Mouse (Mus musculus) monocyte, adult 2 months (primary cell): Measurements from ENCODE around the gene Fads6.

Experiments
- DNase-seq, 2 experiments: peaks; one replicate each; pipeline ENCODE4 v3.0.0; 2022; ENCODE audit warnings: low spot score in 2 of 2, low read depth in 1 of 2

Fads6 gene

GRCm38 (mm10) chr11:115276780-115277603, 20.5 kb downstream of the Fads6 start, which contains the start of gene Fdxr:
TSS of gene Fdxr (minus strand) at chr11:115277050.
- DNase-seq = peak; percentile 98 to 99

- DNase-seq = no peak
These were observed 21.5 kb downstream of the Fads6 start for GRCm38 (mm10) chr11:115275954-115276353.

DNA sequence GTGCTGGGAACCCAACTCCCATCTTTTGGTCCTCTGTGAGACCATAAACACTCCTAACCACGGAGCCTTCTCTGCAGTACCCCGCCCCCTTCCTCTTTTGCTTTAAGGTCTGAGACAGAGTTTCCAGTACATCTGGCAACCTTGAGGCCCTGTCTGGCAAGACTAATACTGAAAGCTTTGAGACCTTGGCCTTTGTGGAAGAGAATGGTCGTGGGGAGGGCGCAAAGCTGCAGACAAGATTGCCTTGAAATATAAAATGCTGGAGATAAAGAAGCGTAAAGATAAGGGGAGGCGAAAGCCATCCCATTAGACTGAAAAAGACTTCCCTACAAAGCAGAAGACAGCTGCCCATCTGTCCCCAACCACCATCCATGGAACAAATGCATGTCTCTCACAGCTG, 22.0 kb downstream of the Fads6 start:
- no peak for DNase-seq

DNA sequence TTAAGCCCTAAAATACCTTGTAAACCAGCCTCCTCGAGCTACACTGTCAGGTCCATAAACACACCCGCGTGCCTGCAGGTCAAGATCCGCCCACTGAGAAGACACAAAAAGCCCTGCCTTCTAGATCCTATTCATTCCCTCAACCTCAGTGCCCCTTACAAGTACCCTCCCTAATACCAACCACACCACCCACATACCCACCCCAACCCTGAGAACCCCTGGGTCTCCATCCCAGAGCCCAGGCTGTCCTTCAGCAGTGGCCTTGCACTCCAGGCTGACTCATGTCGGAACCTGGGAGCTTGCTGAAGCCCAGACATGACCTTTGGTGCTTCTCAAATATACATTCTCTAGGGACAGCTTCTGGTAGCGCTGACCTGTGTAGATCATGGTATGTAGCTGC, 22.7 kb downstream of the Fads6 start:
- DNase-seq = no peak

GRCm38 (mm10) chr11:115274178-115274577, 23.3 kb downstream of the Fads6 start:
- DNase-seq = no peak

DNA sequence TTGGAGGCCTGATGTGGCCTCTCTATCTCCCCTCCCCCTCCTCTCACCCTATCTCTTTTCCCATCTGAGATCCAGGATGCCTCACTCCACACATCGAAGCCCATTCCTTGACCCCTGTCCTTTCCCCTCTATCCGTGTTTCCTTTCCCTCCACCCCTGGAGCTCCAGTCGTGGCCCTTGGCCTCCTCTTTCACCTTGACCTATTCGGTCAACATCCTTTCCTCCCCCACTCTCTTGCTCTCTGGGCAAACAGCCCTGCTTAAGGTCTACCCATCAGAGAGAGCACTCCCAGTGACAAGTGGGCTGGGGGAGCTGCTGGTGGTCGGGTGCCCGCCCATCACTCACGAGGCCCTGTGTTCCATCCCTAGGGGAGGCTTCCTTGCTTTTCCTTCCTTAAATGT, 23.7 kb downstream of the Fads6 start:
- DNase-seq = no peak

- DNase-seq = no peak
These were observed 24.5 kb downstream of the Fads6 start for GRCm38 (mm10) chr11:115272894-115273498.

- no peak for DNase-seq
These were observed 26.0 kb downstream of the Fads6 start for GRCm38 (mm10) chr11:115271481-115271880.

- no peak for DNase-seq
These were observed 26.4 kb downstream of the Fads6 start for GRCm38 (mm10) chr11:115271052-115271451.

DNA sequence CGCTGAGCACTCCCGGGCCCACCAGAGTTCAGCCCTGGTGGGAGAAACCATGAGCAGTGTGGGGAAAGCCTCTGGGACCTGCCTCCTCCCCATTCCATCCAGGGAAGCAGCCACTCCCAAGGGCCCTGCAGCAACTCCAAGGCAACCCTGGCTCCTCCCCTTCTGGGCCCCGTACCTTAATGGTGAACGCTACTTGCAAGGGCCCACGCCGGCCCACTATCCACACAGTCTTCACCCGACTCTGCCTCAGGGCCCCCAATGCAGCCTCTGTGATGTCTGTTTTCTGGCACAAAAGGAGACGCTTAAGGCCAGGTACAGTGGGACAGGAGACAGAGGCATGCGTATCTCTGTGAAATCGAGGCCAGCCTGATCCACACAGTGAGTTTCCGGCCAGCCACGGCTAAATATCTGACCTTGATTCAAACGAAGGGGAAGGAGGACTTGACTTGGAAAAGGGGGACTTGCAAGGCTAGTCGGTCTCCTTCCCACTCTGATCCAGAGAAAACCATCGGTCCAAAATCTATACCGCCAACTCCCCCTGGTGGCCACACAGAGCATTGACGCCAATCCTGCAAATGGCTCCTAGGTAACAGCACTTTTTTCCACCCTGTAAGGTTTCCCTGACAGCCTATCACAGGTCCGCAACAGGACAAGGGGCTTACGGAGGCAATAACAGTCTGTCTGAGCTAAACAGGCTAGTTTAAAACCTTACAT, 27.2 kb downstream of the Fads6 start:
- peak in 1 of 2 experiments; percentile 31 for DNase-seq

DNA sequence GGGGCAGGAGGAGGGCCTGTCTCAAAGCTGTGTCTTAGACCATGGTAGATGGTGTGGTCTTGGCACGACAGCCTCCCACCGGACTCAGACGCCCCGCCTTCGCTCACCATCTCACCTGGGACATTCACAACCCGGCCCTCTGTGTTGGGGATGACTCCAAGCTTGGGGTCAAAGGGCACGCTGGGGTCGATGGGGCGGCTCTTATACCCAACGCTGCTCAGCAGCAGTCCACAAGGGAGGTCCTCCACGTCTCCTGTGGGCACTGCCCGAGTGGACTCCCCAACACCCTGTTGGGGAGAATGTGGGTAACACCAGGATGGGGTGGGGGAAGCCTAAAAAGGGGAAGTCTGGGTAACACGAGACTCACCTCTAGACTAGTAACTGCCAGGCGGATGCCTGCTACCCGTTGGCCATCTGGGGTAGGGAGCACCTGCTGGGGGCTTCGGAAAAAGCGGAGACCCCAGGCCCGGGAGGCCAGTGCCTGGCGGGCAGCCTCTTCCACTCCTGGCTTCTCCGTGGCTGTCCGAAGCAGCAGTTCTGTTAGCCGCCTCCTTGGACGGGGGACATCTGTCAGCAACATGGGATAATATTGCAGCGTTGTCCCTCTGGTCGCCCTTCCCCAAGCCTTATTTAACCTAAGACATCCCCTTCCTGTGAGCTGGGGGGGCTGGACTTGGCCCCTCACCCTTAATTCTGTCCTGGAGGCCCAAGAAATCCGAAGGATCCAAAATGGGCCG, 28.0 kb downstream of the Fads6 start:
- no peak for DNase-seq

DNA sequence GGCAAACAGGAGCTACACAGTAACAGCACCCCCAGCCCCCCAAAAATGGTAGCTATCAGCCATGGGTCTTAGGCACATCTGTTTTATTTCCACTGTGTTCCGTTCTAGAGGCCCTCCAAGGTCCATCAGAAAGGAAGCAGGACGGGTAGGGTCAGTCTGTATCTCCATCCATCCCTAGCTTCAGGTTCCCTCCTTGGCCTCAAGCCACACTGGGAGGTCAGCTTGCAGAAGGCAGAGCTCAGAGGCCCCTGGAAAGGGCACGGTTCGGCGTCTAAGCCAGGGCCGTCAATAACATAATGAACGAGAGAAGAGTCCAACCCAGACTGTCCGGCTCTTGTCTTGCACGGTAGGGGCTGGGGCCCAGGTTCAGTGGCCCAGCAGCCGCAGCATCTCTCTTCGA, 29.5 kb downstream of the Fads6 start:
- DNase-seq = no peak

- no peak for DNase-seq
These were observed 30.2 kb downstream of the Fads6 start, which contains the start of gene Grin2c for GRCm38 (mm10) chr11:115267061-115267883. TSS of gene Grin2c (minus strand) at chr11:115267243.

DNA sequence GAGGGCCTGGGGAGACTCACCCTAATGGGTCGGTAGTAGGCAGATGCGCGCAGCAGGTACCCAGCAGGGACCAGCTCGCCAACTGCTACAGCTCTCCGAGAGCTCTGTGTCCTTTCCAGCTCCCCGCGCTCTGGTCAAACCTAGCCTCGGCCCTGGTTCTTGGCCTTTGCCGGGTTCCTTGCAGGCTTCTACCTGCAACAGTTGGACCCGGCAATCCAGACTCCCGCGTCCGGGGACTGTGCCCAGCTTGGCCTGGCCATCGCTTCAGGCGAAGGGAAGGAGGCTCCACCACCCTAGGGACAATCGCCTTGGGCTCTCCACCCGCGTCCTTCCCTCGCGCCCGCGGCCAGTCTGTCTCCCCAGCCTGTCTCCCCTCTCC, 31.1 kb downstream of the Fads6 start:
- DNase-seq = no peak

DNA sequence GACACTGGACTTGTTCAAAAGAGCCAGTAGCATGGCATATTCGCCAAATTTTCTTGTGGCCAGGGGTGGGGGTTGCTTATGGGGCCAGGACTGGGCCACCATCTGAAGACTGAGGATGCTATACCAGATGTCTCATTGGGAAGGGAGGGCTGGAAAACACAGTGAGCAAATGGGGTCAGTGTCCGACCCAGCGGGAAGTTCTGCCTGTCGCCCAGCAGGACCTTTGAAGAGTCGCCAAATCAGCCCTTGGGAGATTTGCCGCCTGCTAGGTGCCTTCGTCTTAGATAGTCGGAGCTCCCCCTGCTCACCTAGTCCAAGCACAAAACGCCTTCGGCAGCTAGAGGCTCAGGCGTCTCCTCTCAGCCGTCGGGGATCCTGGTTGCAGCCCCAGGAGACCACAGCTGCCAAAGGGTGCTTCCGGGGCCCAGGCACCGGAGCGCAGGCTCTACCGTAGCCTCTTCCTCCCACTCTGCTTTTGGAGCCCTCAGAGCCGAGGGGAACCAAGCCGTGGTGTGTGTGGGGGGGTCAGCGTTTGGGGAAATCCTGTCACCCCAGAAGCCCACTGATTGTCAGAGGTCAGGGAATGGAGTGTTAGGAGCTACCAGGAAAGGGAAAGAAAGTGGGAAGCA, 31.6 kb downstream of the Fads6 start:
- no peak for DNase-seq

DNA sequence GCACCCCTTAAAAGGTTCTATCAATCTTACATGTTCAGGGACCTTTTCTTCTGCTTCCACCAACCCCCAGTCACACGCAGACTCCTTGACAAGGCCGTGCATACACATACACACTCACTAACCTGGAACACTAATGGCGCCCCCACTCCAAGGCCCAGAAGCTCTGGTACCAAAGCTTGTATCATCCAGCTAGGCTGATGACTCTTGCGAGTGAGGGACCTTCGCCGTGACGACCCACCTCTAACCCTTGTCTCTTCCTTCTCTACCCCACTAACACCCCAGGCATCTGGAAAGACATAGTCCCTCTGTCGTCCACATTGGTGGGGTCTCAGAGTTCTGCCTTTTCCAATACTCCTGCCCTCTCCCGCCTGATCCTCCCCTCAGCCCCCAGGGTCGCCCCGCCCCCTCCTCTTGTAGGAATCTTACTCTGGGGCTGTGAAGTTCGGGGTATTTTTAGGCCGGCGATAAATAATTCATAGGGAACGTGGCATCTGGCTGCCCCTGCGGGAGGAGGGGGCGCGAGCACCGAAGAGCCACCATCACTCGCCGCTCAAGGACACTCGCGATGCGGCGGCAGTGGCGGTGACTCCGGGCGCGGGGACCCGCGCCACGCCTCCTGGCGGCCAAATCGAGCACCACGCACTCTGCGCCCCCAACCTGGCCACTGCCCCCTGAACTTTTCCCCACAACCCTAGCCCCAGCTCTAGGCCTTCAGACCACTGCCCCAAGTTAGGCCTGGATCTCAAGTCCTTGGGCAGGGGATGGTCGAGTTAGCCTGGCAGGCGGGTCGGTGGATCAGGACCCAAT, 32.4 kb downstream of the Fads6 start:
- no peak for DNase-seq

- DNase-seq = no peak
These were observed 33.2 kb downstream of the Fads6 start for GRCm38 (mm10) chr11:115264136-115264861.

GRCm38 (mm10) chr11:115262954-115263353, 34.5 kb downstream of the Fads6 start:
- no peak for DNase-seq
